Mouse (Mus musculus): Measurements from ENCODE around the gene Ttll9.

GRCm38 (mm10) chr2:152925189-152925872 lies 37.0 kb upstream of the Ttll9 start:
- TF ChIP-seq CTCF (IDR thresholded peaks at IDR 0.05; ENCODE audit: extremely low read depth, insufficient read length, insufficient replicate concordance, low read depth, low read length) (no peak), POLR2A (IDR thresholded peaks at IDR 0.05; ENCODE audit: low read depth, low read length) (no peak)
